Mouse (Mus musculus): ENCODE measurements around the gene Baiap2. TPM values are rescaled to one million over a fixed set of nuclear protein-coding genes. Genes with fewer than 3 reads are reported as not detected.

Gene Baiap2
- polyA plus RNA-seq, 1 experiment from 2014 or later, result 9.7 TPM

DNA sequence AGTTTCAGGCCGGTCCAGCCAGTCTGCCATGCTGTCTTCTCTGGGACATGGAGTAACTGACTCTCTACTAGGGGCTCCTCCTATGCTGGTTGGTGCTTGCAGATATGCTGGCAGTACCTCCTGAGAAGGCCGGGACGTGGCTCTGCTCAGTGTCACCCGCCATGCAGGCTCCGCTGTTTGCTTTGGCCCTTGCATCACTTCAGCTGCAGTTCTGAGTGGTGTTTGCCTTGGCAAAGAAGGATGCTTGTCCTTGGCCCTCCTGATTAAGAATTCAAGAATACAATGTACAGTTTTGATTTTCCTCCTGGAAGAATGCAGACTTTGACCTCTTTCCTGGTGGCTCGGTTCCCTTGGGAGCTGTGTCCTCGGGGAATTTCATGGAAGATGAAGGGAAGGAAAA, 2.8 kb downstream of the Baiap2 start:
- ATAC-seq (replicated peaks; ENCODE audit: low FRiP score) (no peak), DNase-seq (ENCODE audit: low spot score) (no peak)
- H3K36me3 ChIP-seq (ENCODE audit: control insufficient read depth, insufficient read depth, low read length), result no peaks in the 10 kb centered on the region
- WGBS, result 69% methylated on average over 7 of the region's 7 CpGs
- H3K4me3 ChIP-seq (ENCODE audit: low read depth, low read length), result no peak overlapping the region
- H3K9me3 ChIP-seq (ENCODE audit: control insufficient read depth, low read length), result no peaks in the 10 kb centered on the region
- no peak overlapping the region for H3K27ac ChIP-seq (ENCODE audit: low read depth, low read length)
- H3K27me3 ChIP-seq (replicated peaks; ENCODE audit: control insufficient read depth, insufficient read depth, low read length), result no peaks in the 10 kb centered on the region
- H3K4me2 ChIP-seq, result no peak overlapping the region
- H3K9ac ChIP-seq (ENCODE audit: low read depth, low read length), result no peak overlapping the region
- H3K4me1 ChIP-seq (replicated peaks; ENCODE audit: control insufficient read depth, insufficient read depth, low read length), result peaks cover 14% of the 10 kb centered on the region

DNA sequence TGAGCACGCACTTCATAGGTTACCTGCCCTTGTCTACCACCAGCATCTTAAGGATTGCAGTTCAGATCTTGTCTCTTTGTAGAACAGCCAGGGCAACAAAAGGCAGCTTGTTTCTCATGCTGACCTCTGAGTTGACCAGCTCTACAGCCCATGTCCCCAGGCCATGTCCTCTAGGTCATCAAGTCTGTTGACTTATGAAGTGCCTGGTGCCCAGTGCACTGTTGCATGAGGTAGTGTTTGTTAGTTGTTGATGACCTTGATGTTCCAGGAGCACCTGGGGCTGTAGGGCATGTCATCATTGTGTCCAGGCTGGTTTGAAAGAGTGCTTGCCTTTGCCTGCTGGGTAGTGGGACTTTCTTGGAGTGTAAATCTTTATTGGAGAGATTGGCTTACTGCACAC, 4.9 kb downstream of the Baiap2 start:
- no peak for ATAC-seq (replicated peaks; ENCODE audit: low FRiP score)
- no peak overlapping the region for H3K4me3 ChIP-seq (ENCODE audit: low read depth, low read length)
- H3K4me1 ChIP-seq (replicated peaks; ENCODE audit: control insufficient read depth, insufficient read depth, low read length), result peaks cover 3% of the 10 kb centered on the region
- no peak overlapping the region for H3K4me2 ChIP-seq
- no peaks in the 10 kb centered on the region for H3K9me3 ChIP-seq (ENCODE audit: control insufficient read depth, low read length)
- WGBS, result 100% methylated on average over 1 of the region's 1 CpGs
- DNase-seq (ENCODE audit: low spot score), result no peak
- H3K27ac ChIP-seq (ENCODE audit: low read depth, low read length), result no peak overlapping the region
- H3K36me3 ChIP-seq (ENCODE audit: control insufficient read depth, insufficient read depth, low read length), result no peaks in the 10 kb centered on the region
- no peaks in the 10 kb centered on the region for H3K27me3 ChIP-seq (replicated peaks; ENCODE audit: control insufficient read depth, insufficient read depth, low read length)
- no peak overlapping the region for H3K9ac ChIP-seq (ENCODE audit: low read depth, low read length)

DNA sequence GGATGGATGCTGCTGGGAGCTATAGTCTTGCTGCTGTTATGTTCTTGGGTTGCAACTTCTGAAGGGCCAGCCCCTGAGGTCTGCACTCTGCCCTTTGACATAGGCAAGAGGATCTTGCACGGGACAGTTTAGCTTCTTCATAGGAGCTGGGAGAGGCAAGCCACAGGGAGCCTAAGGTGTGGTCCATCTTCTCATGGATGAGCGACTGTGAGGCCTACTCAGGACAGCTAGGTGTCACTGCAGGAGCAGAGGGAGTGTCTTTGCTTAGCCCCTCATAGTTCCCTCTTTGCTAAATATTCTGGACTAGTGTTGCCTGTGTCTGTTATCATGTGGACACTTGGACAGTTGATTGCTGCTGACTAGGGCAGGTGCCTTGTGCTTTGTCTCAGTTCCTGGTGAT, 5.3 kb downstream of the Baiap2 start:
- peaks cover 7% of the 10 kb centered on the region for H3K4me1 ChIP-seq (replicated peaks; ENCODE audit: control insufficient read depth, insufficient read depth, low read length)
- H3K4me3 ChIP-seq (ENCODE audit: low read depth, low read length), result no peak overlapping the region
- H3K27ac ChIP-seq (ENCODE audit: low read depth, low read length), result no peak overlapping the region
- H3K9ac ChIP-seq (ENCODE audit: low read depth, low read length), result no peak overlapping the region
- no peak overlapping the region for H3K4me2 ChIP-seq
- ATAC-seq (replicated peaks; ENCODE audit: low FRiP score), result no peak
- no peak for DNase-seq (ENCODE audit: low spot score)
- no peaks in the 10 kb centered on the region for H3K9me3 ChIP-seq (ENCODE audit: control insufficient read depth, low read length)
- no peaks in the 10 kb centered on the region for H3K27me3 ChIP-seq (replicated peaks; ENCODE audit: control insufficient read depth, insufficient read depth, low read length)
- no peaks in the 10 kb centered on the region for H3K36me3 ChIP-seq (ENCODE audit: control insufficient read depth, insufficient read depth, low read length)
- 43% methylated on average over 2 of the region's 2 CpGs for WGBS

DNA sequence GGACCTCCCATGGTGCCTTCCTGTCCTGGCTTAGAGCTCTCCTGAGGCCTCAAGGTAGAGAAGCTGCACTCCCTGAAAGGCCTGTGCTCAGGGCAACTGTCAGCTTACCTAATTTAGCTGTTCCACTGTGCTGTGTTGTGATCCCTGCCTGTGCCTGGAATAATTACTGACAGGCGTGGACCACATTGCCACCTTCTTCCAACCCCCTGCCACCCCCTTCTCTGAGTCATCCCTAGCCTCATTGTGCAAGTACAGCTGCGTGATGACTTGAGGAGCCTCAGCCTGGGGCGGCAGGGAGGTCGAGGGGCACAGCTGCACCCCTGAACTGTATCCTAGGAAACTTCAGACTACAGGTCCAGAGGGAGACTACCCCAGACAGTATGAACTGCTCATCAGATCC, 5.7 kb downstream of the Baiap2 start:
- Histone ChIP-seq H3K4me3 (ENCODE audit: low read depth, low read length) (no peak overlapping the region), H3K4me1 (replicated peaks; ENCODE audit: control insufficient read depth, insufficient read depth, low read length) (peaks cover 7% of the 10 kb centered on the region), H3K36me3 (ENCODE audit: control insufficient read depth, insufficient read depth, low read length) (no peaks in the 10 kb centered on the region), H3K27me3 (replicated peaks; ENCODE audit: control insufficient read depth, insufficient read depth, low read length) (no peaks in the 10 kb centered on the region), H3K27ac (ENCODE audit: low read depth, low read length) (no peak overlapping the region), H3K9ac (ENCODE audit: low read depth, low read length) (no peak overlapping the region), H3K9me3 (ENCODE audit: control insufficient read depth, low read length) (no peaks in the 10 kb centered on the region), H3K4me2 (no peak overlapping the region)
- WGBS, result 68% methylated on average over 4 of the region's 4 CpGs
- no peak for ATAC-seq (replicated peaks; ENCODE audit: low FRiP score)
- DNase-seq (ENCODE audit: low spot score), result no peak

DNA sequence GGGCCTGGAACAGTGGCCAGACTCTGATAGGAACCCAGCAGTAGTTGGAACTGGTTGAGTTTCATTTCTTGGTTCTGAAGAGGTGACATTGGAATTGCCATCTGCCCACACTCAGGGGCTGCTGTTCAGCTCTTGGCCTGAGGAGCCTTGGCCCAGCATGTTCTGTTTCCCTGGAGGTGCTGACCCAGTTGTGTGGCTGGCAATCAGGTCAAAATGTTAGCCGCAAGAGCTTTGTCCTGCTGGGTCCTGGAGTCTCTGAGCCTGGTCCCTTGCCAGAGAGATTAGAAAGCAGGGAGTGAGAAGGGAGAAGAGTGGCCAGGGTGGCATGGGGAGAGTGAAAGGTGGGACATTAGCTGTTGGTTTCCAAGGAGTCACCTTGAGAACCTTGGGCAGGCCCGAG, 6.2 kb downstream of the Baiap2 start:
- H3K9me3 ChIP-seq (ENCODE audit: control insufficient read depth, low read length), result no peaks in the 10 kb centered on the region
- no peak for ATAC-seq (replicated peaks; ENCODE audit: low FRiP score)
- no peak overlapping the region for H3K9ac ChIP-seq (ENCODE audit: low read depth, low read length)
- H3K4me2 ChIP-seq, result no peak overlapping the region
- H3K4me1 ChIP-seq (replicated peaks; ENCODE audit: control insufficient read depth, insufficient read depth, low read length), result peaks cover 4% of the 10 kb centered on the region; the same call in 1 of the 2 replicates
- no peak overlapping the region for H3K27ac ChIP-seq (ENCODE audit: low read depth, low read length)
- no peaks in the 10 kb centered on the region for H3K36me3 ChIP-seq (ENCODE audit: control insufficient read depth, insufficient read depth, low read length)
- no peak overlapping the region for H3K4me3 ChIP-seq (ENCODE audit: low read depth, low read length)
- no peak for DNase-seq (ENCODE audit: low spot score)
- WGBS, result 92% methylated on average over 2 of the region's 2 CpGs
- H3K27me3 ChIP-seq (replicated peaks; ENCODE audit: control insufficient read depth, insufficient read depth, low read length), result no peaks in the 10 kb centered on the region

DNA sequence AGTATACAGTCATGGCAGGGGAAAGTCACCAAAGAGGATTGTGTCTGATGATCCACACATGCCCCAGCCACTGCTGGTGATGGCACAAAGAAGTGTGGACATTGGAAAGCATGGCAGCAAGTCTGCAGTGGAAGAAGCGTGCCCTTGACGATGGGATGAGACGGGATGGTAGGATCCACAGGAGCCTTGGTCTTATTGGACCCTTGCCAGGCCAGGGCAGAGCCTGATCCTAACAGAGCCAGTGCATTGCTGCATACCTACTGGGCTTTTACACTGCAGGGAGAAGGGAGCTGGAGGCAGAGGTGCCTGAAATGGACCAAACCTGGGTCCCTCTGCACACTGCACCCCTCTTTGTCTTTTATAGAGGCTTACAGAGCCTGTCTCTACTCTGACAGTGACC, 8.0 kb downstream of the Baiap2 start:
- H3K9ac ChIP-seq (ENCODE audit: low read depth, low read length), result no peak overlapping the region
- H3K4me3 ChIP-seq (ENCODE audit: low read depth, low read length), result no peak overlapping the region
- H3K9me3 ChIP-seq (ENCODE audit: control insufficient read depth, low read length), result no peaks in the 10 kb centered on the region
- ATAC-seq (replicated peaks; ENCODE audit: low FRiP score) (no peak), DNase-seq (ENCODE audit: low spot score) (no peak)
- no peak overlapping the region for H3K27ac ChIP-seq (ENCODE audit: low read depth, low read length)
- no peaks in the 10 kb centered on the region for H3K27me3 ChIP-seq (replicated peaks; ENCODE audit: control insufficient read depth, insufficient read depth, low read length)
- no peak overlapping the region for H3K4me2 ChIP-seq
- peaks cover 19% of the 10 kb centered on the region for H3K4me1 ChIP-seq (replicated peaks; ENCODE audit: control insufficient read depth, insufficient read depth, low read length)
- 92% methylated on average over 3 of the region's 3 CpGs for WGBS
- H3K36me3 ChIP-seq (ENCODE audit: control insufficient read depth, insufficient read depth, low read length), result no peaks in the 10 kb centered on the region

DNA sequence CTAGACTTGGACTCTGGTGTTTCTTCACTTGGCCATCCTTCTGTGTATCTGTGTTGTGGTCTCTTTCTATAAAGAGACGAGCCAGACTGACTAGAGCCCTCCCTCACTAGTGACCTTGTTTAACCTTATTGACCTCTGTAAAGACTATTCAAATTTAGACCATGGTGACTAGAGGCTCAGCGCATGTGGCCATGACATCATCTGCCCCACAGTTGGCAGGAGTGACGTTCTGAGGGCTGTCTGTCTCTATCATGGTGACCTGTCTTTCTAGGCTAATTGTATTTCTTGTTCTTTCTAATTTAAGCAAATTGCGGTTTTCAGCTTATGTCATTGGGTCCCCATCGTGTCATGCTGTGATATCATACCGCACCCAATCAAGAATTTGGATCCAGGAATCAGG, 8.8 kb downstream of the Baiap2 start:
- peaks cover 25% of the 10 kb centered on the region for H3K4me1 ChIP-seq (replicated peaks; ENCODE audit: control insufficient read depth, insufficient read depth, low read length)

DNA sequence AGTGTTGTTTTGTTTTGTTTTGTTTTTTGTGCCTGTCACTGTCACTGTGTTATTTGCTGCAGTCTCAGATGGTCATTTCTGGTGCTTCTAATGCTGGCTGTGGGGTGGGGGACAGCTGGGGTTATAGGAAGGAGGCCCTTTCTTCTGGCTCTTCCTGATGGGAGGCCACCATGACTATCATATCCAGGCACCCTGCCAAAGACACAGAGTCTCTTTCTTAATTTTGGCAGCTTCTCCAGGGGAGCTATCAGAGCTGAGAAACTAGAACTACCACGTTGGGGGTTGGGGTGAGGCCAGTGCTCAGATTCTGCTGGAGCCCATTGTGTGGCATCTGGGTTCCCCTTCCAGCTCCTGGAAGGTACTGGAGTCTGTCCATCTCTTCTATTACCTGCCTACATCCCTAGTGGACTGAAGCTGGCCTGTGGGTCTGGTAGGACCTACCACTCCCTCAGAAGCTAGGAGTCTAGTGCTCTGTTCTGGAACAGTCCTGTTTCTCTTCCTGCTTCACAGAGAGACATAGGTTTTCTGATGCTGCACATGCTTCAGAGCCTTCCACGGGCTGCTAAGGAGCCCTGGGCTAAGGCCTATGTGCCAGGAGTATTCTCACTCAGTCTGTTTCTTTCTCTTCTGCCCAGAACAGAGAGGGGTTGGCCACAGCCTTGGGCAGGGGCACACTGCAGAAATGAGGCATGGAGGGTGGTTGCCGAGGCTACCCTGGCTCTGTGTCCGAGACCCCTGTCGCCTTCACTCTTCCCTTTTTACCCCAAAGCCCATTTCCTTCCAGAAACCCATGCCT, 10.1 kb downstream of the Baiap2 start:
- Histone ChIP-seq H3K27me3 (replicated peaks; ENCODE audit: control insufficient read depth, insufficient read depth, low read length) (no peaks in the 10 kb centered on the region), H3K9ac (ENCODE audit: low read depth, low read length) (no peak overlapping the region), H3K27ac (ENCODE audit: low read depth, low read length) (no peak overlapping the region), H3K4me2 (no peak overlapping the region), H3K4me3 (ENCODE audit: low read depth, low read length) (no peak overlapping the region), H3K36me3 (ENCODE audit: control insufficient read depth, insufficient read depth, low read length) (0 out of 2 replicates have a peak, but pooled peaks cover 2% of the 10 kb centered on the region), H3K4me1 (replicated peaks; ENCODE audit: control insufficient read depth, insufficient read depth, low read length) (peaks cover 27% of the 10 kb centered on the region), H3K9me3 (ENCODE audit: control insufficient read depth, low read length) (no peaks in the 10 kb centered on the region)
- WGBS, result 52% methylated on average over 5 of the region's 5 CpGs
- DNase-seq (ENCODE audit: low spot score), result no peak
- no peak for ATAC-seq (replicated peaks; ENCODE audit: low FRiP score)

More for the DNA sequence above, 8.8 kb downstream of the Baiap2 start:
- H3K27ac ChIP-seq (ENCODE audit: low read depth, low read length), result no peak overlapping the region
- 78% methylated on average over 6 of the region's 6 CpGs for WGBS
- ATAC-seq (replicated peaks; ENCODE audit: low FRiP score), result no peak
- no peak for DNase-seq (ENCODE audit: low spot score)
- no peak overlapping the region for H3K4me2 ChIP-seq
- H3K36me3 ChIP-seq (ENCODE audit: control insufficient read depth, insufficient read depth, low read length), result no peaks in the 10 kb centered on the region
- no peak overlapping the region for H3K4me3 ChIP-seq (ENCODE audit: low read depth, low read length)
- H3K9me3 ChIP-seq (ENCODE audit: control insufficient read depth, low read length), result no peaks in the 10 kb centered on the region
- H3K9ac ChIP-seq (ENCODE audit: low read depth, low read length), result no peak overlapping the region
- H3K27me3 ChIP-seq (replicated peaks; ENCODE audit: control insufficient read depth, insufficient read depth, low read length), result no peaks in the 10 kb centered on the region

DNA sequence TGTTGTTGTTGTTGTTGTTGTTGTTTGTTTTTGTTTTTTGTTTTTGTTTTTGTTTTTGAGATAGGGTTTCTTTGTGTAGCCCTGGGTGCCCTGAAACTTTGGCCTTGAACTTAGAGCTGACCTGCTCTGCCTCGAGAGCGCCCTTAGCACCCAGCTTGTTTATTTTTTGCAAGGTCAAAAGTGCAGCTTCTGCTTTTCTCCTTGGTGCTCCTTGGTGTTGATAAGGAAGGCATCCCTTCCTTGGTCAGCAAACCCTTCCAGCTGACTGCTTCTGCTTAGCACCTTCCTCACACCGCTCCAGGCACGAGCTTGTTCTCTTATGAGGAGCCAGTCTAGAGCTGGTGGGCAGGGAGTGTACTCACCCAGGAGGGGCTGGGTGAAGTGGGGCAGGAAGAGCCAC, 11.7 kb downstream of the Baiap2 start:
- DNase-seq (ENCODE audit: low spot score) (no peak), ATAC-seq (replicated peaks; ENCODE audit: low FRiP score) (no peak)
- H3K27me3 ChIP-seq (replicated peaks; ENCODE audit: control insufficient read depth, insufficient read depth, low read length), result no peaks in the 10 kb centered on the region
- 0 out of 2 replicates have a peak, but pooled peaks cover 2% of the 10 kb centered on the region for H3K36me3 ChIP-seq (ENCODE audit: control insufficient read depth, insufficient read depth, low read length)
- H3K9ac ChIP-seq (ENCODE audit: low read depth, low read length), result no peak overlapping the region
- H3K4me3 ChIP-seq (ENCODE audit: low read depth, low read length), result no peak overlapping the region
- no peak overlapping the region for H3K4me2 ChIP-seq
- 35% methylated on average over 4 of the region's 4 CpGs for WGBS
- peaks cover 27% of the 10 kb centered on the region for H3K4me1 ChIP-seq (replicated peaks; ENCODE audit: control insufficient read depth, insufficient read depth, low read length)
- no peaks in the 10 kb centered on the region for H3K9me3 ChIP-seq (ENCODE audit: control insufficient read depth, low read length)
- no peak overlapping the region for H3K27ac ChIP-seq (ENCODE audit: low read depth, low read length)
